Mouse (Mus musculus) right cerebral cortex, postnatal 36 days (tissue): Measurements from ENCODE around the gene Rnf114.

Source experiments
- DNase-seq, 2 experiments: peaks; one replicate each; pipeline ENCODE4 v3.0.0; 2022; ENCODE audit warnings: low spot score in 2 of 2, mixed read lengths in 1 of 2

Gene Rnf114

DNA sequence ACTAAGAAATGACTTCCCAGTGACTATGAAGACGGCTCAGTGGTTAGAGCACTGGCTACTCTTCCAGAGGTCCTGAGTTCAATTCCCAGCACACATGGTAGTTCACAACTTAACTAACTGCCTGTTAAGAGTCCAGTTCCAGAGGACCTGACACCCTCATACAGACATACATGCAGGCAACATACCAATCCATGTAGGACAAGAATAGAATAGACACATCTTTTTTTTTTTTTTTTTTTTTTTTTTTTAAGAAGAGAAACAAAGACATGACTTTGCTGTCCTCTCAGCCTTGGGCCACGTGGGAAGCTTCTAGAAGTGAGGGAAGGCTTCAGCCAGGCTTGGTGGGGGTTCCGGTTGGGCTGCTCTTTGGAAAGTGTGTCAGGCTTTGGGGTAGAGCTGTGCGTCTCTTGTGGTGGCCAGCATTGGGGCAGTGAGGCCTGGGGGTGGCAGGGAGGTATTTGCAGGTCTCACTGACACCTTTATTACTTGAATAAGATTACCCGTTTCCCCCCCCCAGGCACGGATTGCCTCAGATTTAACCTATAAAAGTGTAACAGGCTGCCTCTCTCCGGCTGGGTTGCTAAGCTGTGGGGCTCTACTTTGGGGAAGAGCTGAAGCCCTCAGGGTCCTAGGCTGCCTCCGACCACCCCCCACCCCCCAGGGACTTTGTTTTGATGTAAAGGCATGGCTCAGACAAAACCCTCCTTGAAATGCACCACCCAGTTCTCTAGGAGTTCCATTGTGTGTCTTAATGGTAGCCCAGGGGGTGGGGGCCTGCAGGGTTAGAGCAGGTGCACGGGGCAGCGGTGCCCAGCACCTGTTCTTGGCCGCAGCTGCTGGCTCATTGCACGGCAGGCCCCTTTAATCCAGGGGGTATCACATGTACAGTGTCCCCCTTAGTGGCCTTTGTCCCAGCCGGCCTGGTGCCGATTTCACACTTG, 47.4 kb downstream of the Rnf114 start:
- no peak for DNase-seq

DNA sequence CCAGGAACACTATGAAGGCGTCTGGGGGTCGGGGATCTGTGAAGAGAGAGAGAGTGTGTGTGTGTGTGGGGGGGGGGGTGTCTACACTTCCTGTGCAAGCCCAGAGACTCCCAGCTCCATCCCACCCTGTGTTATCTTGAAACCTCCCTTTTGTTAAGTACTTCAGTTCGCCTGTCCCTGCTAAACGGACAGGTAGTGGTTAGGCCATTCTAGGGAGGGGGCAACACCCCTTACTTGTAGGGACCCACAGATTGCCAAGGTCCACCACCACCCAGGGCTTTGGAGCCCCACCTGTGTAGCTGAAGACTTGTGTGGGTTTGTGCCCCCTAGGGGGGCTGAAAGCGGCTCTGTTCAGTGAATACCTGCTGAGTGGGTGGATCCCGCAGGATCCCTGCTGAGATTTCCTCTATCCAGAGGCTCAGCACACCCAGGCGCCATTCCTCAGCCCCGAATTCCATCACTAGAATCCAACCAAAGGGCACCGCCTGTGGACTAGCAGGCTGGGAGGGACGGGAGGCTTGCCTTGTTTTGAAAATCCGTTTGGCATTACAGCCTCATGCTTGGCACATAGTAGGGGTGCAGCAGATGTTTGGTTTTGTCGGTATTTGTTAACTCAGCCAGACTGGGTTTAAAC, 48.1 kb downstream of the Rnf114 start:
- DNase-seq = no peak

DNA sequence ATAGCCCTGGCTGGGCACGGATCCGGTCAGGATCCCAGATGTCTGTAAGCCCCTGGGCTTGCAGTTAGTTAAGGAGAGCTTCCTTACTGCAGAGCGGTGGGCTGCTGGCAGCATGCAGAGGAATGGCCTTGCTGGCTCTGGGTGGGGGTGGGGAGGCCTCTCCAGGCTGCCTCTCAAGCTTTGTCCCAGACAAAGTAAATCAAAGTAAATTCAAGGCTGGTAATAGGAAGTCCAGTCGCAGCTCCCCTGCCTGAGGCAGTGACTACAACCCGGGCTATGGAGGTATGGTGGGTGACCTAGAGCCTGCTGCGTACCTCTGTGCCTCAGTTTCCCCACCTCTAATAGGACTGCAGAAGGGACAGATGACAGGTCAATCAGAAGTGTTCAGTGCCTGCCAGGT, 48.9 kb downstream of the Rnf114 start:
- DNase-seq = no peak

DNA sequence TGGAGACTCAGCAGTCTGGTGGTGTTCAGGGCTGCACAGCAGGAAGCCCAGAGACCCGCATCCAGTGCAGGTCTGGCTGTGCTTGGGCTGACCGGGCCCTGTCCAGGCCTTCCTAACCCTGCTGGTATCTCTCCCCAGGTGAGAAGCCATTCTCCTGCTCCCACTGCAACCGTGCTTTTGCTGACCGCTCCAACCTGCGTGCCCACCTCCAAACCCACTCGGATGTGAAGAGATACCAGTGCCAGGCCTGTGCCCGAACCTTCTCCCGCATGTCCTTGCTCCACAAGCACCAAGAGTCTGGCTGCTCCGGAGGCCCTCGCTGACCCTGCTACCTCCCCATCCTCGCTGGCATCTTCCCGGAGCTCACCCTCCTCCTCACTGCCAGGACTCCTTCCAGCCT, 49.3 kb downstream of the Rnf114 start:
- no peak for DNase-seq

DNA sequence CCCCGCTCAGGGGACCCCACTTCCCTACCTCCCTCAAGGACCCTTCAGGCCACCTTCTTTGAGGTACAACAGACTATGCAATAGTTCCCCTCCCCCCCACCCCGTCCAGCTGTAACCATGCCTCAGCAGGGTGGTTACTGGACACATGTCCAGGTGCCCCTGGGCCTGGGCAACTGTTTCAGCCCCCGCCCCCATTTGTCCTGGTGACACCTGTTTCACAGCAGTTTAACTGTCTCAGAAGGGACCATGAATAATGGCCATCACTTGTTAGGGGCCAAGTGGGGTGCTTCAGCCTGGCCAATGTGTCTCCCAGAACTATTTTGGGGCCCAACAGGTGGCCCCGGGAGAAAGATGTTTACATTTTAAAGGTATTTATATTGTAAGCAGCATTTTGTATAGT, 49.9 kb downstream of the Rnf114 start:
- no peak for DNase-seq

DNA sequence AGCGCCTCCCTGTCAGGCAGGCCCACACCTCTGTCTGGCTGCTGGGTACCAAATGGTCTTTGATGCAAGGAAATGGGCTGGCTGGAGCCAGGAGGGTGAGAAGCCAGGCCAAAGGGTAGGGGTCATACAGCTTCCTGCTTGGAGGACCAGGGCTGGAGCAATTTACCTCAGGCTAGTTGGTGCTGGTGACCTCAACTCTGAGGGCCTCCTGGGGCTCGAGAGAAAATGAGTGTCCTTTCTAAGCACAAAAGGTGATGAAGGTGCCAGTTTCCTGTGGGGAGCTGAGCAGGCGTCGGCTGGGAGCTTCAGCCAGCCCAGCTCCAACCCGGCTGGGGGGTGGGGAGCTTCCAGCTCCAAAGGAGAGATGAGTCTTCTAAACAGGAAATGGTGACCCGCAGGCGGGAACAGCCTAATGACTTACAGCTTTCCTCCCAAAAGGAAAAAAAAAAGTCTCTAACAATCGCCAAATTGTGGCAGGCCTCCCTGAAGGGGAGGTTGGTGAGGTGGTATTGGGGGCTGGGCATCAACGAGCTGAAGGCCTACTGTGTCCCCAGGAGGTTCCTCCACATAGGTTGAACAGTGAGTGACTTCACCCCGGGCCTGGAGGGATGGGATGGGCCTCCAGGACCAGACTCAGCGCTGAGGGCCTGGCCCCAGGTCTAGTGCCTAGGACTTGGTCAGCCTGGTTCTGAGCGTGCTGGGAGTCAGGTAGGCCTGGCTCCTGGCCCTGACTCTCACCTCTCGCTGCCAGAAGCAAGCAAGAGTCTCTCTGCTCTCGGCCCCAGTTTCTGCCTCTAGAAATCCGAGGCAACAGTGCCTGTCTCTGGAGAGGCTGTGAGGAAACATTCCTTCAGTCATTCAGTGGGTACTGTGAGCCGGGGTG, 50.9 kb downstream of the Rnf114 start:
- DNase-seq = no peak

DNA sequence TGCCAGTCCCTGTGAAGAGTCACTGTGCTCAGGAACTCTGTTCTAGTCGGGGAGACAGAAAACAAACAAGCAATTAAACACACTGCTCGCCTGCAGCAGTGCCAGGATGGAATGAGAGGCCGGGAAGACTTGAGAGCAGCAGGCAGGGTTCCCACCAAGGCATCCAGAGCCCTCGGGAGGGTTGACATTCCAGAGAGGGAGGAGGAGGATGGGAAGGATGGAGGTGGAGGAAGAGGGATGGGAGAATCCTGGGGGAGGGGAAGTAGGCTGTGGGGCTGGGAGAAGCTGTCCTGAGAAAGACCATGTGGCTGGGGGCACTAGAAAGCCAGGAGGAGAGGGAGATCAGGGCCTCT, 51.5 kb downstream of the Rnf114 start:
- no peak for DNase-seq

DNA sequence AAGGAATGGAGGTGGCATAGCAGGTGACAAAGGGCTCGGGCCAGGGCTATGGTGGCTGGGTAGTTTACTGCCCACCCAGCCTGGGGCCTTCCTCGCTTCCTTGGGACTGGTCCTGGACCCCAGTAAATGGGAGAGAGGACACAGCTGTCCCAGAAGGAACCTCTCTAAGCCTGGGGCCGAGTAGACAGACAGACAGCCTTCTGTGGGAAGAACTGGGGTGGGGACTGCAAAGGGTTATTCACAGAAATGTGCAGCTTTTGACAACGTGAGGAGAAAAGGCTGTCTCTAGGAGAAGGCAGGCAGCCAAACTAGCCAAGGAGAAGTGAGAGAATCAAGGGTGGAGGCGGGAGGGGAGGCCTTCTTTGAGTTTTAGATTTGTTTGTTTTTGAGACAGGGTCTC, 52.0 kb downstream of the Rnf114 start:
- DNase-seq = no peak

DNA sequence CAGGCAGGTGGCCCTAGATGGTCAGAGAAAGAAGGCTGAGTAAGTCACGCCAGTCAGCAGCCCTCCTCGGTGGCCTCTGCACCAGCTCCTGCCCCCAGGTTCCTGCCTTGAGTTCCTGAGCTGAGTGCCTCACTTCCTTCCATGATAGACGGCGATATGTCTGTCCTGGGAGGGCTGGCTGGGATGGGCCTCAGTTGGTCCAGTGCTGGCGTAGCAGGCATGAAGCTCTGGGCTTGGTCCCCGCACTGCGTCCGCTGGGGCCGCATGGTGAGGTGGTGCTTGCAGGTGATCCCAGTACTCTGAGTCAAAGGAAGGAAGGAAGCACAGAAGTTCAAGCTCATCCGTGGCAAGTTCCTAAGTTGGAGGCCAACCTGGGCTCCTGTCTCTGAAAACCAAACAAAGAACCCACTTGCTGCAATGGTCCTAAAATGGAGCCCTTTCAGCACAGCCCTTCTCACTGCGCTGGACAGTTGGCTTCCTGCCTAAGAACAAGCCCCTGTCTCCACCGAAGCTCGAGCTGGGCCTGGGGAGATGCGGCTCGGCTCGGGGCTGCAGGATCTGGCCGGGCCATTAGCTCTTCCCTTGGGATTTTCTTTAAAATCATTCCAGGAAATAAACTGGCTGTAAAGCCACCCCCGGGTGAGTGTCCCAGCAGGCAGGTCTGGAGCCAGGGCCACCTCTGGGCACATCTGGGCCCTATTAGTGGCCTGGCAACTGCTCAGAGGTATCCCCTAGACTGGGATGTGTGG, 54.2 kb downstream of the Rnf114 start:
- no peak for DNase-seq

DNA sequence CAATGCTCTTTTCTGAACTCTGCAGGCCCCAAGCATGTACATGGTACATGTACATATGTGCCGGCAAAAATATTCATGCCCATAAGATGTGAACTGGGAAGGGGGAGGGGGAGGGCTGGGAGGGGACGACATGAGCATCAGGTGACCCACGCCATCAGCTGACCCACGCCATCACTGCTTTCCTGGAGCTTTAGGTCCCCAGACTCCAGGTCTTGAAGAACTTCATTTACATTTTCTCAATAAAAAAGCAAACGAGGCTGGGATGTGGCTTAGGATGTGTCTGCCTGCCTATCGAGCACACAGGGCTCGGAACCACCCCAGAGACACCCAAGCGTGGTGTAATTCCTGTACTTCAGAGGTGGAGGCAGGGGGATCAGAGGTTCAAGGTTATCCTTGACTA, 55.0 kb downstream of the Rnf114 start:
- no peak for DNase-seq

DNA sequence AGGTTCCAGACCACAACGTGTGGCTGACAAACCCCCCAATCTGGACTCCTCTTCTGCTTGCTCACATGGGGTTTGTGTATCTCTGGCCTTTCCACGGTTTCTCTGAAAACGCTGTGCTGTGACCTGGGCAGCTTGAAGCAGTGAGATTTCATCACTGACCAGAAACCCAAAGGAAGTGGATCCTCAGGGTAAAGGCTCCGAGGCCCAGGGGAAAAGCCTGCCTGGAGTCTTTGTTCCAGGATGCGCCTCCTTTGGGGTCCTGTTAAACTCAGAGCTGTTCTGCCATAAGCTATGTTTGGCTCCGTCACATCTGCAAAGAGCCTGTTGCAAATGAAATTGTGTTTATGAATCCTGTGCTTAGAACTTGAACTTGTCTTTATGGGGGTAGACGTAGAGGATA, 56.5 kb downstream of the Rnf114 start:
- DNase-seq = no peak

DNA sequence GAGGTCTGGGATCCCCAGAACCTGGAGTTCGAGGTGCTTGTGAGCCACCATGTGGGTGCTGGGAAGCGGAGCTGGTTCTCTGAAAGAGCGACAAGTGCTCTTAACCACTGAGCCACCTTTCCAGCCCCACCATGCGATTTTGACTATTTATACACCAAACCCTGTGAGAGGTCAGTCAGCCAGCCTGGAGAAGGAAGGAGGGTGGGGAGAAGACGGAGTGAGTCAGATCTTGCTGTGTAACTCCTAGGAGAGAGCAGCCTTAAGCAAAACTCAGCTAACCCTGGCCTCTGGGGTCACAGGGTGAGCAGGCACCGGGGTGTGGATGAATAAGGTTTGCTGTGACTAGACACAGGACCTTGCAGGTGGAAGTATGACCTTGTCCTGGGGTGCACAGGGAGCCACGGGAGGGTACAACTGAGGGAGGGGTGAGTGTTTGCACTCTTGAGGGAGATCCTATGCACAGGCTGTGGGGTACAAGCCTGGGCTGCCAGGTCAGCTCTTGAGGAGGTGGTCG, 58.0 kb downstream of the Rnf114 start:
- DNase-seq = no peak

DNA sequence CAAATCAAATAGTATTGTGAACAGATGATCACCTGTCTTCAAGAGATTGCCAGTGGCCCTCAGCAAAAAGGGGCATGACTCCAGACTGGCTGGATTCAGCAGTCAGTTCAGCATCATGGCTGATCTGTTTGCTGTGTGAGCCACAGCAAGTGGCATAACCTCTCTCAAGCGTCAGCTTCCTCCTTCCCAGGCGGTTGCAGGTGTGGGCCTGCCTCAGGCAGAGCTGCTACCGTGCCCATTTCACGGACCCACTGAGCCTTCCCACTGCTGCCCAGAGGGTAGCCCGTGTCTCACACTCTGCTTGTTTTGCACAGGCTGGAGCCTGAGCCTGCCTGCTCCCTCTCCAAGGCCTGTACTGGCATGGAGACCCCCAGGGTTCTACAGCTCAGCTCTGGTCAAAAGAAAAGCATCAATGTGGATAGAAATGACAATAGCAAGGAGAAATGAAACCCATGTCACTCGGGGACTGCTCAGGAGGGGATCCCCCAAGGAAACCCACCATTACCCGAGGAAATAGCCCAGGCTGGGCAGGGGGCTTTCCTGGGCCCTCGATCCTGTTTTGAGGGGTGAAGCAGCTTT, 59.0 kb downstream of the Rnf114 start:
- no peak for DNase-seq

DNA sequence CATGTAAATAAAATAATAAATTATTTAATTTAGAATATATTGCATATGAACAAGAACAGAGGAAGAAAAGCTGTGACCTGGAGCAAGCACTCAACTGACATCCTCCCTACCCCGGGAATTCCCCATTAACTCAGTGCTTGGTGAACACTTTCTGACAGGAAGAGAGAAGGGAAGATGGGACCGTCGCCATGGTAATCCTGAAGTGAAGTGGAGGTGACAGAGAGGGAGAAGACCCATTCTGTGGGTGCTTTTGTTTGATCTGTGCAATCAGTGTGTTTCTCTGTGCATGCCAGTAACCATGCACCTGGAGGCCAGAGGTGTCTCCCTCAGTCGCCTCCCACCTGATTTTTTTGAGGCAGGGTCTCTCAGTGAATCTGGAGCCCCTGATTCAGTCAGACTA, 59.8 kb downstream of the Rnf114 start:
- DNase-seq = no peak

DNA sequence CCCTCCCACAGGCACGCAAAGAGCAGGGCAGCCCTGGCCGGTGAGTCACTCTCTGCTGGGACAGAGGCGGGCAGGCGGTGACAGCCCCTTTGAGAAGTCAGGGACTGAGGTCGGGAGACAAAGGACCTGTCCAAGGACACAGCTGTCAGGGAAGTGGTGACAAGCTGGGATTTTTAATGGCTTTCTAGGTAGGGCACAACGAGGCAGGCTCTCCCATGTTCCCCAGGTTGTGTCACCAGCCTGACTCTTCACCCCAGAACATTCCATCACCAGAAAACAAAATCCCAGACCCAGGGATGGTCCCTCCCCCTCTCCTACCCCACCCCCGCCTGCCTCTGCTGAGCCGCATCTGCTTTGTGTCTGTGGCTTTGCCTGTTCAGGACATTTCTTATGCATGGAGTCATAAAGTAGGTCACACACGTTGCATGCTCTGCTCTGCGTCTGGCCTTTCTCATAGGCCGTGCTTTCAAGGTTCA, 60.5 kb downstream of the Rnf114 start:
- DNase-seq = no peak

DNA sequence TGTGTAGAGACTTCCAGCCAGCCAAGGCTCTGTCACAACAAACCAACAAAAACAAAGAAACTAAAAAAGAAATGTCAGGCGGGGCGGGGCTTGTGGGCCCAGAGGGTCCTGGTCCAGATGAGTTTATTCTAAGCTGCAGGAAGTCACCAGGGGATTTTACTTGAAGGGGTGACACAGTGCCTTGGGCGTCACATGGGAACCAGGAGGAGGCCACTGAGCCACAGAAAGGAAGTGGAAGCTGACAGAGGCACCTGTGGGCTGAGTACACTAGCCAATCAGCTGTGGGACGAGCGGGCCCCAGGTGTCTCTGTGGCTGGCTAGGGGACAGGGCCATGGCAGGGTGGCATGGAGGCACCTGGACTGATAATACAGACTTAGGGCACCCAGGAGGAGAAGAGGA, 63.3 kb downstream of the Rnf114 start:
- no peak for DNase-seq

DNA sequence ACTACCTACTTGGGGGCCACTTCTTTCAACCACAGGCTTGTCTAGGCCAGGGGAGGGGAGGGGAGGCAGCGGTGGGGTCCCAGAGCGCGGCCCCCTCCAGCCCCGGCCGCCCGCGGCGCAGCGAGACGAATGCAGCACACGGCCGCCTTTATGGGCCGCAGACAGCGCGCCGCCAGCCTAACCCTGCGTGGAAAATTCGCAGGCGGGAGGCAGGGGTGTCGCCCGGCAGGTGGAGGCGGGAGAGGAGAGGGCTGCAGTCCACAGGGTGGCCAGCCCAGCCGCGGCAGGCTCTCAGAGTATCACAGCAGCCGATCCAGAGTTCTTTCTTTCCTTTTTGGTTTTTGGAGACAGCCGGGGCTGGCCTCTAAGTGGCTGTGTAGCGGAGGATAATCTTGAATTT, 67.0 kb downstream of the Rnf114 start:
- DNase-seq = no peak

DNA sequence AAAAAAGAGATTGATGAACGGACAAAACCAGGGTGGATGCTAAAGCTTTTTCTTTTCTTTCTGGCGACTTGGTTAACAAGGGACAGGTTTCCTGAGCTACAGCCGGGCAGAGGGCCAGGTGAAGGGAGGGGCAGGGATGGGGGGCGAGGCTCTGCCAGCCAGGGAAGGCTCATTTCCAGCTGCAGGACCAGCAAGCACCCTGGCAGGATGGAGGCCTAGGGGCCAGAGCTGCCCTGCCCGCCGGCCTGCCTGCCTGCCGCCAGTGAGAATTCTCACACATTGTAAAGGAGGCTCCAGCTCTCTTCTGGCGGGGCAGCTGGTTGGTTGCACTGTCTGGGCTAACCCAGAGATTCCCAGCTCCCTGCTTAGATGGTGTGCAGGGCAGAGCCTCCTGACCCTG, 69.7 kb downstream of the Rnf114 start:
- no peak for DNase-seq

DNA sequence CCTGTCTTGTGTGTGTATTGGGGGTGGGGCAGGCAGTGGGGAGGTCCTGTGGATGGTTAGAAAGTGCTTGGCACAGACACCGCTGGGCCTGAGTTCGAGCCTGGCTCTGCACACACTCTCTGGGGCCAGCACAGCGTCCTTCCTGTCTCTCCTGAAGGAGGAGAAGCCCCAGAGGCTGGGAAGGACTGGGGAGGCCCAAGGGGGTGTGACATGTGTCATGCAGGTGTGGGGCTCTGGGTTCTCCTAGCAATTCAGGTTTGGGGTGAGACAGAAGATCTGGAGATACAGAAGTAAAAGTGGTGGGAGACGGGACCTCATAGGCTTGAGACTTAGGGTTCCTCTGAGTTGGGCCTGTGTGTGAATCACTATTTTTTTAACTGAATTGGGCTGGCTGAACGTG, 70.6 kb downstream of the Rnf114 start:
- no peak for DNase-seq

DNA sequence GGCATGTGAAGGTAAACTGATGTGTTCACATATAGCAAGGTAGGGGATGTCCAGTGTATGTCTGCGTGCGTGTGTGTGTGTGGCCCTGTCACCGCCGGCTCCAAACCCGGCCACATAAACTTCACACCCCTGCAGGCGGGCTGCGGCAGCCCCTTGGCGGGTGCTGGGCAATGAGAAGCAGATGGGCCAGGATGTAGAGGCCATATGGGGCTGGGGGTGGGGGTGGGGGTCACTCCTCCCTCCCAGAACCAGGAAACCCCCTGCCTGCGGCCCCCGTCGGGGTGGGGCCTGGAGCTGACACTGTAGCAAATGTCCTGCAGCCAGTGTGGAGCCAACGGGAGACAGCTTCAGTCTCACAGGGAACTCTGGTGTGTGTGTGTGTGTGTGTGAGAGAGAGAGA, 71.3 kb downstream of the Rnf114 start:
- DNase-seq = no peak
